Mouse (Mus musculus) urinary bladder, postnatal 36 days (tissue): ENCODE data around the gene Gm19684.
"Not testable (repeated sequence)": the region's sequence is repeated elsewhere in the genome, so short reads cannot be mapped to it uniquely, and the experiment has no call there.

Experiments
- DNase-seq, 2 experiments: peaks; one replicate each; pipeline ENCODE4 v3.0.0; 2022; ENCODE audit warnings: low spot score in 2 of 2, mixed read lengths in 1 of 2

Gm19684 gene

GRCm38 (mm10) chr17:36176132-36176531 is 54.7 kb downstream of the Gm19684 start:
- DNase-seq = not testable (repeated sequence)

GRCm38 (mm10) chr17:36178938-36179337 is 57.5 kb downstream of the Gm19684 start:
- not testable (repeated sequence) for DNase-seq
